Mouse (Mus musculus) forebrain, embryonic 16.5 days (tissue): ENCODE measurements around the gene Fam122b. TPM values are rescaled to one million over a fixed set of nuclear protein-coding genes. Genes with fewer than 3 reads are reported as not detected.
A peak's percentile ranks its signal among the peaks of the same experiment; 100 is the strongest.
"Not testable (repeated sequence)": the region's sequence is repeated elsewhere in the genome, so short reads cannot be mapped to it uniquely, and the experiment has no call there.

Source experiments
- ATAC-seq: fragments of 200-750 bp; cut with Nextera tagmentation; 2 replicates; pipeline ENCODE4 v1.8.0; 2017; ENCODE audit warnings: mild to moderate bottlenecking, moderate library complexity
- H3K27ac ChIP-seq: fragments of 300-500 bp; sonication (generic); 2 replicates; pipeline ENCODE4 v1.5.1; 2014; ENCODE audit warnings: low read length, control low read depth
- H3K27me3 ChIP-seq: fragments of 300-500 bp; sonication (generic); replicated peaks from 2 replicates; pipeline ENCODE4 v1.6.1; 2014; ENCODE audit warnings: low read length; ENCODE audit not compliant: control insufficient read depth, insufficient read depth
- H3K36me3 ChIP-seq: fragments of 300-500 bp; sonication (generic); 2 replicates; pipeline ENCODE4 v1.6.1; 2014; ENCODE audit not compliant: control insufficient read depth, insufficient read depth
- H3K4me1 ChIP-seq: fragments of 300-500 bp; sonication (generic); replicated peaks from 2 replicates; pipeline ENCODE4 v1.6.1; 2014; ENCODE audit warnings: low read length; ENCODE audit not compliant: control insufficient read depth, insufficient read depth
- H3K4me2 ChIP-seq: fragments of 300-500 bp; sonication (generic); 2 replicates; pipeline ENCODE4 v1.6.1; 2014; ENCODE audit warnings: mild to moderate bottlenecking, low read length, control low read depth
- H3K4me3 ChIP-seq: fragments of 300-500 bp; sonication (generic); replicated peaks from 2 replicates; pipeline ENCODE4 v1.5.1; 2014; ENCODE audit warnings: mild to moderate bottlenecking, low read length, control low read depth
- H3K9ac ChIP-seq: fragments of 300-500 bp; sonication (generic); replicated peaks from 2 replicates; pipeline ENCODE4 v1.6.1; 2014; ENCODE audit warnings: low read depth, low read length, control low read depth
- H3K9me3 ChIP-seq: fragments of 300-500 bp; sonication (generic); 2 replicates; pipeline ENCODE4 v1.6.1; 2016; ENCODE audit warnings: low read length; ENCODE audit not compliant: control insufficient read depth
- WGBS: fragments of 180-500 bp; shearing (Covaris S2); extraction: QIAGEN DNeasy Blood & Tissue Kit; methylation state at CpG from one replicate; pipeline ENCODE4 v1.1.7; 2014; 5-methylcytosine and 5-hydroxymethylcytosine counted together
- polyA plus RNA-seq: library from polyadenylated mRNA; unstranded; fragments of >200 nt; fragmentation: Nextera tagmentation; extraction: Ambion mirVana; gene quantifications from 2 replicates; pipeline ENCODE4 v1.2.1, GENCODE M21; 2015

The Fam122b gene
- polyA plus RNA-seq, result 3.4 and 3.6 TPM in 2 replicates

GRCm38 (mm10) chrX:53269289-53270062 is at the start of gene Fam122b:
TSS of gene Fam122b (minus strand) at chrX:53269805.
- Histone ChIP-seq H3K27me3 (no peaks in the 10 kb centered on the region), H3K27ac (peak within 1 kb of the TSS; percentile 60), H3K4me3 (peak within 1 kb of the TSS; percentile 64), H3K36me3 (no peaks in the 10 kb centered on the region), H3K4me2 (peak within 1 kb of the TSS; percentile 72), H3K4me1 (peaks cover 7% of the 10 kb centered on the region), H3K9me3 (no peaks in the 10 kb centered on the region), H3K9ac (peak within 1 kb of the TSS; percentile 64)
- ATAC-seq, result peak; percentile 90
- 23% methylated on average over 37 of the region's 40 CpGs for WGBS

GRCm38 (mm10) chrX:53287924-53288323 is 18.3 kb upstream of the Fam122b start:
- no peaks in the 10 kb centered on the region for H3K36me3 ChIP-seq
- no peak overlapping the region for H3K27ac ChIP-seq
- no peak overlapping the region for H3K4me2 ChIP-seq
- WGBS, result 71% methylated on average over 5 of the region's 5 CpGs
- no peak overlapping the region for H3K4me3 ChIP-seq
- ATAC-seq, result no peak
- no peaks in the 10 kb centered on the region for H3K4me1 ChIP-seq
- H3K27me3 ChIP-seq, result no peaks in the 10 kb centered on the region
- H3K9me3 ChIP-seq, result no peaks in the 10 kb centered on the region
- H3K9ac ChIP-seq, result no peak overlapping the region

GRCm38 (mm10) chrX:53273124-53273523 is 3.5 kb upstream of the Fam122b start, which contains the start of gene Fam122c:
TSS of gene Fam122c (plus strand) at chrX:53273424.
- Histone ChIP-seq H3K27ac (no peak within 1 kb of the TSS), H3K9ac (no peak within 1 kb of the TSS), H3K36me3 (no peaks in the 10 kb centered on the region), H3K4me1 (peaks cover 7% of the 10 kb centered on the region), H3K4me3 (no peak within 1 kb of the TSS), H3K4me2 (no peak within 1 kb of the TSS), H3K9me3 (no peaks in the 10 kb centered on the region), H3K27me3 (no peaks in the 10 kb centered on the region)
- WGBS, result 58% methylated on average over 1 of the region's 1 CpGs
- ATAC-seq, result no peak

- not testable (repeated sequence) for H3K27me3 ChIP-seq, H3K36me3 ChIP-seq, H3K4me3 ChIP-seq, H3K9me3 ChIP-seq, H3K4me2 ChIP-seq, H3K9ac ChIP-seq, H3K27ac ChIP-seq, ATAC-seq, H3K4me1 ChIP-seq
- WGBS, result 89% methylated on average over 3 of the region's 3 CpGs
These were observed 2.0 kb upstream of the Fam122b start for GRCm38 (mm10) chrX:53271628-53272027.

- Histone ChIP-seq H3K9ac (no peak overlapping the region), H3K4me3 (peak overlapping the region; percentile 64), H3K4me2 (peak overlapping the region; percentile 50), H3K36me3 (no peaks in the 10 kb centered on the region), H3K9me3 (no peaks in the 10 kb centered on the region), H3K27me3 (no peaks in the 10 kb centered on the region), H3K27ac (no peak overlapping the region), H3K4me1 (peaks cover 7% of the 10 kb centered on the region)
- ATAC-seq, result peak; percentile 22; the same call in 1 of the 2 replicates
- WGBS, result 27% methylated on average over 10 of the region's 10 CpGs
These were observed 443 bp upstream of the Fam122b start for GRCm38 (mm10) chrX:53270063-53270432.

- H3K4me1 ChIP-seq, result peaks cover 7% of the 10 kb centered on the region
These were observed 749 bp downstream of the Fam122b start for GRCm38 (mm10) chrX:53268856-53269255.

GRCm38 (mm10) chrX:53266186-53266585 is 3.4 kb downstream of the Fam122b start:
- H3K27me3 ChIP-seq, result no peaks in the 10 kb centered on the region
- H3K9ac ChIP-seq, result no peak overlapping the region
- no peak overlapping the region for H3K4me2 ChIP-seq
- no peak overlapping the region for H3K4me3 ChIP-seq
- no peaks in the 10 kb centered on the region for H3K9me3 ChIP-seq
- 80% methylated on average over 9 of the region's 9 CpGs for WGBS
- peaks cover 7% of the 10 kb centered on the region for H3K4me1 ChIP-seq
- no peak overlapping the region for H3K27ac ChIP-seq
- no peaks in the 10 kb centered on the region for H3K36me3 ChIP-seq
- ATAC-seq, result no peak

More at GRCm38 (mm10) chrX:53268856-53269255, 749 bp downstream of the Fam122b start:
- Histone ChIP-seq H3K36me3 (no peaks in the 10 kb centered on the region), H3K27ac (no peak overlapping the region; the same call in 1 of the 2 replicates), H3K9me3 (no peaks in the 10 kb centered on the region), H3K4me2 (peak overlapping the region; percentile 72), H3K9ac (peak overlapping the region; percentile 25; the same call in 1 of the 2 replicates), H3K4me3 (peak overlapping the region; percentile 64), H3K27me3 (no peaks in the 10 kb centered on the region)
- ATAC-seq, result peak; percentile 88
- WGBS, result 27% methylated on average over 10 of the region's 10 CpGs

GRCm38 (mm10) chrX:53255195-53255594 is 14.4 kb downstream of the Fam122b start:
- Histone ChIP-seq H3K4me2 (no peak overlapping the region), H3K4me1 (no peaks in the 10 kb centered on the region), H3K27me3 (no peaks in the 10 kb centered on the region), H3K36me3 (no peaks in the 10 kb centered on the region), H3K27ac (no peak overlapping the region), H3K9ac (no peak overlapping the region), H3K4me3 (no peak overlapping the region), H3K9me3 (no peaks in the 10 kb centered on the region)
- no peak for ATAC-seq

- Histone ChIP-seq H3K9ac (no peak within 1 kb of the TSS), H3K27me3 (no peaks in the 10 kb centered on the region), H3K36me3 (no peaks in the 10 kb centered on the region), H3K9me3 (no peaks in the 10 kb centered on the region), H3K4me1 (no peaks in the 10 kb centered on the region), H3K4me2 (no peak within 1 kb of the TSS), H3K4me3 (no peak within 1 kb of the TSS), H3K27ac (no peak within 1 kb of the TSS)
- 75% methylated on average over 4 of the region's 4 CpGs for WGBS
- ATAC-seq, result no peak
These were observed 29.6 kb downstream of the Fam122b start, which contains the start of gene Plac1 for GRCm38 (mm10) chrX:53240011-53240410. TSS of gene Plac1 (minus strand) at chrX:53240111.
